Mouse (Mus musculus): ENCODE measurements around the gene Npy4r.

- TF ChIP-seq POLR2A (IDR thresholded peaks at IDR 0.05; ENCODE audit: control insufficient read depth, extremely low read depth, insufficient read depth, low read length, poor library complexity) = no peak
- TF ChIP-seq CTCF (IDR thresholded peaks at IDR 0.05; ENCODE audit: borderline replicate concordance, control insufficient read depth, extremely low read depth, insufficient read depth, low read length, poor library complexity) = no peak
Measured at GRCm38 (mm10) chr14:34188629-34189028, 36.3 kb upstream of the Npy4r start.

Measured in thymus, adult 2 months (tissue).